Mouse (Mus musculus): Measurements from ENCODE around the gene Trpv2.

The Trpv2 gene

DNA sequence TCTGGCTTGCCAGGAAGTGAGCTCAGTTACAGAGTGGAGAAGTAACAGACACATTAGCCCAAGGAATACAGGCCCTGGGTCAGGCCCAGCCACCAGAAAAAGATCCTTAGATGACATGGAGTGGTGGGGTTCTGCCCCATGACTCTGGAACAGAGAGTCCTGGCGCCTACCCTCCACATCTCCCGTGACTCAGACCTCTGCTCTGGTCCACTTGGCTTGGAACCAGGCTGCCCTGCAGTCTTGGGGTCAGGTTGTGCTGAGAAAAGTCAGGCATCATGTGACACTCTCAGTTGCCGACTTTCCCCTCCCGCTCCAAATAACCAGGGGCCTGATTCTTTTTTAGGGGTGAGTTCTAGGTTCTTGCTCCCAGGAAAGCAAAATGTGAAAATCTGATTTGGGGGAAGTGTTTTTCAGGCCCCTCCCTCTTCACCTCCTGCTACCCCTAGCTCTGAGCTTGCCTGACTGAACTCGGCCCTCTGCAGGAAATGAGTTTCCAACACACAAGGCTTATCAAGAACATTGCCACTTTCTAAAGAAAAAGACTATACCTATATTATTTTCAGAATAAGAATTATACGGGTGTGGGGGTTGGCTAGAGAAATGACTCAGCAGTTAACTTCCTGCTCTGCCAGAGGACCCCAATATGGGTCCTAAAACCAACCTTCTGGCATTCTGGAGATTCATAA, 15.2 kb upstream of the Trpv2 start:
- no peak for DNase-seq

DNA sequence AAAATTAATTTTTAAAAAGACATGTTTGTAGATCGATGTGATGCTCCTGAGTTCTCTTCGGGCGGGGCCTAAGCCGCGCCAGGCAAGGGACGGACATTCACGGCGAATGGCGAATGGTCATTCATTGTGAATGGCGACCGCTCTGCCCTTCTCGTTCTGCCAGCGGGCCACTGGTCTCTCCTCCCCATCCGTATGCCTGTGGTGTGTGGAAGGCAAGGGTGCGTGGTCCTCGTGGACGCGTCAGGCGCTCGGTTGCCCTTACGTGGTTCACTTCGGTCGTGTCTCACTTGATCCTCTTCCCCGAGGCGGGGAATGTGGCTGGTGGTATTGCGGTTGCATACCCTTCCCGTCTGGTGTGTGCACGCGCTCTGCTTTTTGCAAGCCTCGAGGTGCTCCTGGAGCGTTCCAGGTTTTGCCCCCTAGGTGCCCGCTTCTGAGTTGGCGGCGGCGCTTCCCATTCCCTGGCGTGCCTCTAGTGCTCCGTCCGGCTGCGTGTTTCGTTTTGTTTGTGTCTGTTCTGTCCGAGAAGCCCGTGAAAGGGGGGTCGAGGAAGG, 13.7 kb upstream of the Trpv2 start:
- DNase-seq = no peak

- no peak for DNase-seq
Observed at GRCm38 (mm10) chr11:62563590-62563989, 10.7 kb upstream of the Trpv2 start.

- DNase-seq = no peak
Observed at GRCm38 (mm10) chr11:62565747-62566146, 8.5 kb upstream of the Trpv2 start.

- DNase-seq = no peak
Observed at GRCm38 (mm10) chr11:62566211-62566610, 8.1 kb upstream of the Trpv2 start.

- no peak for DNase-seq
Observed at GRCm38 (mm10) chr11:62568300-62568699, 6.0 kb upstream of the Trpv2 start.

DNA sequence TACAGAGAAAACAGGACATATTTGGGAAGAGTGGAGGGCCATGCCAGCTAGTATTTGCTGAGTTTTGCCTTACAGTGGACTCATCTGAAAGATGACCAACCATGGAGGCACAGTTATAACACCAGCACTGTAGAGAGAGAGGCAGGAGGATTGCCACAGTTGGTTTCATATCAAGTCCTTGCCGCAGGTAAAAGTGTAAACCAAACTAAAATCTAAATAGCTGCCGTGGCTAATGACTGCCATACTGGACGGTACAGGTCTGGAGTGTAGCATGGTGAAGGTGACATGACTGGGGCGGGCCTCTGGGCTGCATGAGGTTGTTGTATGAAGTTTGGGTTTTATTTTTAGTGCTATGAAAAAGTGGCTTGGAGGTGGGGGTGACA, 408 bp downstream of the Trpv2 start:
- no peak for DNase-seq

GRCm38 (mm10) chr11:62575297-62575658, 992 bp downstream of the Trpv2 start:
- peak; percentile 85 for DNase-seq

DNA sequence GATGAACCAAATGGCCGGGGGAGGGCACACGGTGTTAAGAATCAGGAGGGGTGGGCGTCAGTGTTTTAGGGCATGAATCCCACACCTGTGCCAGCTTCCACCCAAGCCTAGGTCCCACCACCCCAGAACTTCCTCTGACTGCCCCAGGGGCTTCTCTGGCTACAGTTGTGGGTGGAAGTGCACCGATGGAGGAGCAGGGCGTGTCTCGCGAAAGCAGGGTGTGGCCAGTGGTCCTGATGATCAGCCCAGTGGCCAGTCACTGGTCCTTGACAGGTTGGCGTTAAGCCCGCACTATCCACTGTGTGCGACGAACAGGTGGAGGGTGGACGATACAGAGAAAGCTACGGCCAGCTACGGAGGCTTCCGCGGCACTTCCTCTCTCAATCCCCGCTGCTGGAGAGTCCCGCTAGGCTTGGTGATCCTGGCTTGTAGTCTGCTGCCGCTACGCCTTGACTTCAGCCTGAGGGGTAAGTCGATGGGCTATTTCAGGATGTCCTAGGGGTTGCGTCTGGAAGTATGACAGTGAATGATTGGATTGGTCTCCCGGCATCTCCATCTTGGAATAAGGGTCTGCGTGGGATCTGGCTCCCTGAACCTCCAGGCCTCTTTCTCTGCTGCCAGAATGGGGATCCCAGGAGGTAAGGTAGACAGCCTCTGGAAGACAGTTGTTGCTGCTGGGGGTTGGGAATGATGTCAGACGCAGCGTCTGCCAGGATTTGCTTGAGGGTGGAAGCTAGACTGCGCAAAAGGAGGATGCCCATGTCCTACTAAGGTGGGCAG, 1.6 kb downstream of the Trpv2 start:
- DNase-seq = peak; percentile 81

GRCm38 (mm10) chr11:62576530-62577152, 2.4 kb downstream of the Trpv2 start:
- peak; percentile 44 for DNase-seq

DNA sequence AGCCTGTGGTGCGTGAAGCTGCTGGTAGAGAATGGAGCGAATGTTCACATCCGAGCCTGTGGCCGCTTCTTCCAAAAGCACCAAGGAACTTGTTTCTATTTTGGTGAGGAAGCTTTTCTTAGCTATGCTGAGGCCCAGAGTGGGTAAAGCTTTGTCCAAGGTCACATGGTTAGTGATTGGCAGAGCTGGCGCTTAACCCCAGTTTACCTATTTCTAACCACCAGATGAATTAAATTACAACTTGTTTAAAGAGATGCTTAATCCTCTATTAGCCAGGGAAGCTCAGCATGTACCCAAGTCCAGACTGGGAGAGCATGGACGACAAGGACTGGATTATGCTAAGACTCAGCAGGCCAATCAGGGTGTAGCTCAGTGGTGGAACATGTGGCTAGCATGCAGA, 8.7 kb downstream of the Trpv2 start:
- no peak for DNase-seq

- DNase-seq = no peak
Observed at GRCm38 (mm10) chr11:62584671-62585206, 10.5 kb downstream of the Trpv2 start.

- no peak for DNase-seq
Observed at GRCm38 (mm10) chr11:62587034-62587433, 12.7 kb downstream of the Trpv2 start.

DNA sequence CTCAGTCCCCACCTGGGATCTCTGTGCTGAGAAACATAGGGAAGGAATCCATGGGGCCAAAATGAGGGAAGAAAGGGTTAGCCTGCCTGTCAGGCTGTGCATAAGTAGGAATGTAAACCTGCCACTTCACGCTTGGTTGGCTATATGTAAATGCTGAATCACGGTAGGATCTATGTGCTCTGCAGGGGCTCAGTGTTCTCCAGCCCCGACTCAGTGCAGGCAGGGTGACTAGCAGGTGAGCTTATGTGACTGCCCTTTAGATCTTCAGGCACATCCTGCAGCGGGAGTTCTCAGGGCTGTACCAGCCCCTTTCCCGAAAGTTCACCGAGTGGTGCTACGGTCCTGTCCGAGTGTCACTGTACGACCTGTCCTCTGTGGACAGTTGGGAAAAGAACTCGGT, 15.1 kb downstream of the Trpv2 start:
- DNase-seq = no peak

- DNase-seq = no peak
Observed at GRCm38 (mm10) chr11:62591026-62591425, 16.7 kb downstream of the Trpv2 start.

DNA sequence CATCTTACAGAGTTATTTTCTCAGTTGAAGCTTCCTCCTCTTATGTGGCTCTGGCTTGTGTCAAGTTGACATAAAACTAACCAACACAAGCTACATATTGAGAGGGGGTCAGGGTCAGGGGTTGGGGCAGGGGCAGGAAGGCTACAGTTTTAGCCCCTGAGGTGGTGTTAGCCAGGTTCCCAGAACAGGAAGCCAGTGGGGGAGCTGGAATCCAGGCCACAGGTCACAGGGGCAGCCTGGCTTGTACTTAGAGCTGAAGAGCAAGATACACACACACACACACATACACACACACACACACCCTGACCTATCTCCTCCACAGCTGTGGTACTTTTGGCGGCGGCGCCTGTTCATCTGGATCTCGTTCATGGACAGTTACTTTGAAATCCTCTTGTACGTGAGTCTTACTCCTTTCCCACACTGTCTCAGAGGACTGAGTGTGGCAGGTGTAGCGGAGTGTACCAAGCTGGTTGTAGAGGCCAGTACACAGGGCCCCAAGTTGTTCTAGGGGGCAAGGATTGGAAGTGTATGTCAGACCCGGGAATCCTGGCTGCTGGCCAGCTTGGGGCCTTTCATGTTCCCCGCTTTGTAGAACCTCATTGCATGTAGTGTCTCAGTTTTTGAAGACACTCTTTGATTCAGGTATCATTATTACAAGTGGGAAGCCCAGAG, 17.8 kb downstream of the Trpv2 start:
- no peak for DNase-seq

- DNase-seq = no peak
Observed at GRCm38 (mm10) chr11:62598571-62598970, 24.3 kb downstream of the Trpv2 start.

DNA sequence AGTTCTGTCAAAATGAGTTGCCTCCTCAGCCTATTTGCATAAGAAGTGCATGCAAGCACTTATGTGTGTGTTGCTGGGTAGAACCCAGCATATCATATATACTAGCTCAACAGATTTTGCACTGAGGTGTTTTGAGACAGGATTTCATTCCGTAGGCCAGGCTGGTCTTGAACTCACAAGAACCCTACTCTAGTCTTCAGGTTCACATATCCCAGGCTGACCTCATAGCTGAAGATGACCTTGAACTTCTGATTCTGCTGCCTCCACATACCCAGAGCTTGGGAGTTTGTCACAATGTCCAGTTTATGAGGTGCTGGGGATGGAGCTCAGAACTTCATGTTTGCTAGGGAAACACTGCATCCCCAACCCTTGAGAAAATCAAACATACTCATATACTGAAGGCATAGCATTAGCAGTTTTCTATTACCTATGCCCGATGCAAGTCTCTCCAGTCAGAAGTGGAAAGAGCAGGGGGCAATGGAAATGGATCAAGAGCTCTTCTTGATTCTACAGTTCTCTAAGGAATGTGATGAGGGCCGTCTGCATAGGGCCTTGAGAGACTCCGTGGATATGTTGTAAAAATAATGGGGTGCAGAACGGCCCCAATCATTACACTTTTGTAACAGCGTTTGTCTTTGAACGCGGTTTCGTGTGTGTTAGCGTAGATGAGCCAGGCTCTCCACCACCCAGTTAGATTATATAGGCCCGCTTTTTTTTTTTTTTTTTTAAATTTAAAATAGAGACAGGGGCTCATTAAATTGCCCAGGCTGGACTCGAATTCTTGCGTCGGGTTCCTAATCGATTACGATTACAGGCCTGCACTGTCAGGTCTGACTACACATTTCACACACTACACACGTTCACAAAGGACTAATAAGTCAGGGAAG, 27.7 kb downstream of the Trpv2 start:
- DNase-seq = no peak

DNA sequence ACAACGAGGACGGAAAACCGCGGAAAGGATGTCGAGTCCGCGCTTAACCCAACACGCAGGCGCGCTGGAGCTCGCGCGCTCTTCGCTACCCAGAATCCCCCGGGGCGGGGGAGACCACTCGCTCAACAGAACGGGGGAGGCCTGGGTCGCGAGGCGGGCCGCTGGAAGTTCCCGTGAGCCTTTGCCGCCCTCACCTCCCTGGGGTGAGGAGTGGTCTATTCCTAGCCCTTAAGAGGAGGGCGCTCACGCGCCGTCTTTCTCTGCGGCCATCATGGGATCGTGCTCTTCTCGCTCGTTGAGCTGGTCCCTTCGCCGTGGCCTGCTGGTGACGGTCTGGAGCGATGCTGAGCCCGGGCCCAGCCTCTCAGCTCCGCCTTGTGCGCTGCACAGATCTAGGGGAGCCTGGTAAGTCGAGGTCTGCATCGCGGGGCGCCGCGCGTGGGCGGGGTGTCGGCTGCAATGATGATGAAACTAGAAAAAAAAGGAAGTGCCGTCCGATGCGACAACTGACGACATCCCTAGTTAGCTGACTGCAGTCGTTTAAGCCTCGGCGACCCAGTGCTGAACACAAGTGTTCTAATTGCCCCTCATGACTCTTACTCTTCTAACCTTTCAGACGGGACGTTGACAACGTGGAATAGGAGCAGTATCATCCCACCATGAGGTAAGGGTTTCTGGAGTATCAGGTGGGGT, 28.5 kb downstream of the Trpv2 start:
- peak; percentile 98 for DNase-seq

DNA sequence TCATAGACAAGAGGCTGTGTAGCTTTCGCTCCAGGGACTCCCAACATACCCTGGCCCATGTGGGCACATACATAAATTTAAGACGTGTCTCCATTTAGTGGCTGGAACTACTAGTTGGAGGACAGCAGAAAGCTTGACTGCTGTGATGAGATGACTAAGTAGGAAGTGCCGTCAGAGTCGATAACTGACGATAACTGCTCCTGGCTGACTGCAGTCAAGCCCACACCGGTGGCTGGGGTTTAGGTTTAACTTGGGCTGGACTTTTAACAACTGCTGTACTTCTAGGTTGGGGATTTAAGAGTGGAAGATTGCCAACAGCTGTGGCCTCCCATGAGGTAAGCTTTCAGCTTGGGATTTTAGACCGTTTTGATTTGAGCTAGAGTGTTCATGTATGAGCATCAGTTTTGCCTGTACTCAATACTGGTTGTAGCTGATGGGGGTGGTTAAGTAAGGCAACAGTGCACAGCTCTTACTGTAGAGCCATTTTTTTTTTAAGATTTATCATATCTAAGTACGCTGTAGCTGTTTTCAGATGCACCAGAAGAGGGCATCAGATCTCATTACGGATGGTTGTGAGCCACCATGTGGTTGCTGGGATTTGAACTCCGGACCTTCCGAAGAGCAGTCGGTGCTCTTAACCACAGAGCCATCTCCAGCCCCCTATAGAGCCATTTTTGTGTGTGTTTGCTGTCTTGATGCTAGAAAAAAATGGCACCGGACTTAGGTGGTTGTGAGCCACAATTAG, 29.2 kb downstream of the Trpv2 start:
- DNase-seq = no peak

Measured in right cerebral cortex, adult 18-20 months (tissue).